Mouse (Mus musculus) cerebellum, adult 2 months (tissue): ENCODE data around the gene Xpnpep1.

Experiments
- CTCF ChIP-seq: fragments of 200-500 bp; IDR thresholded peaks from 2 replicates; pipeline ENCODE4 v1.5.1; 2011; ENCODE audit warnings: low read depth, mild to moderate bottlenecking, control low read depth, low read length, moderate library complexity, borderline replicate concordance; ENCODE audit not compliant: insufficient read depth
- POLR2A ChIP-seq: fragments of 200-500 bp; IDR thresholded peaks from 2 replicates; pipeline ENCODE4 v1.6.1; 2011; ENCODE audit warnings: low read length, control low read depth, borderline replicate concordance; ENCODE audit not compliant: insufficient read depth

DNA sequence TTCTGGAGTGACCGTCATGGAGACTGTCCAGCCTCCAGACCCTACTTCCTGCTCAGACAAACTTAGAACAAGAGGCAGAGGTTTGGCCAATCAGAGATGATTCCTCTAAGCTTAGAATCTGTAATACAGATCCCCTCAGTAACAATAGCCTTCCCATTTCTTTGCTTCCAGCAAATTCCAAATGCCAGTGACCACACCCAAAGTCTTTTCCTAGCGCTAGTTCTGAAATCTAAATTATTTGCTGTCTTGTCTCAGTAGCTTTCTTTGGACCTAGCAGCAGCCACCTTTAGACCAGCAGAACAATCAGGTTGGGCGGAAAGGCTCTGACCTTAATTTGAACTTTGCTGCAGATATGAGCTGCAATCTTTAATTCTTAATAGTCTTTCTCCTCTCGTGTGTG lies 30.9 kb upstream of the Xpnpep1 start:
- TF ChIP-seq POLR2A, result no peak
- TF ChIP-seq CTCF, result no peak
